Mouse (Mus musculus): Measurements from ENCODE around the gene Gm19426.

DNA sequence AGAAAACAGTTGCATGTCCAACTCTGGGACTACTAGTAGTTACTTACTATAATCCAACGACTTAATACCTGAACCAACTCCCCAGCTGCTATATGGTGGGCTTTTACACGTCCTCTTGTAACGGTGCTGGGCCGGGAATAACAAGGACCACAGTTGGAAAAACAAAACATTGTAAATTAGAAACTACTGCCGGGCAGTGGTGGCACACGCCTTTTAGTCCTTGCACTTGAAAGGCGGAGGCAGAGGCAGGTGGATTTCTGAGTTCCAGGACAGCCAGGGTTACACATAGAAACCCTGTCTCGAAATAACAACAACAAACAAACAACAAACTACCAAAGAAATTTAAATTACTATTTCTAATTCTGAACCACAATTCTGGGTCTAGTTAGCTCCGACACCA is 16.7 kb downstream of the Gm19426 start:
- no peak for TF ChIP-seq EP300 (IDR thresholded peaks at IDR 0.05; ENCODE audit: low read depth)
- no peak for TF ChIP-seq CTCF (IDR thresholded peaks at IDR 0.05; ENCODE audit: low read depth)
